Mouse (Mus musculus) cortical plate, adult 2 months (tissue): ENCODE results near the gene Slc7a8.

Experiments used
- CTCF ChIP-seq: fragments of 200-500 bp; IDR thresholded peaks from 2 replicates; pipeline ENCODE4 v1.5.1; 2011; ENCODE audit warnings: mild to moderate bottlenecking, control low read depth, low read length; ENCODE audit not compliant: insufficient read depth; ENCODE audit errors: extremely low read depth
- POLR2A ChIP-seq: fragments of 200-500 bp; IDR thresholded peaks from 2 replicates; pipeline ENCODE4 v1.6.1; 2011; ENCODE audit warnings: mild to moderate bottlenecking, low read length, control low read depth; ENCODE audit not compliant: insufficient read depth; ENCODE audit errors: extremely low read depth

DNA sequence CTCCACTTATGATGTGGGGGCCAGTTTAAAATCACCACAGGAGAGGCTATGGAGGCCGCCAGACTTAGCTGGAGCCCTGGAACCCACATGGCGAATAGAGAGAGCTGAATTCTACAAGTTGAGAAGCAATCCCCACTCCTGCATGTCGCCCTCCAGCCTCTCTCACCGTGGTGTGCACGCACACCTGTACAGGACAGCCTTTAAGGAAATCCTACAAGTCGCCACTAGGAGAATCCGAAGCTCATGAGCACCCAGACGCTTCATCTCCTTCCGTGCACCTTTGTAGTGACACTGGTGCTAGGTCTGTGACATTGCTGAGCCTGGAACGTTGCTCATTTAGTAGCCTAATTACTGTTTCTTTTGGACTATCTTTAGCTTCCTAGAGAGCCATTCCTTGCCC is 17.9 kb upstream of the Slc7a8 start:
- no peak for TF ChIP-seq CTCF
- no peak for TF ChIP-seq POLR2A
